Mouse (Mus musculus): ENCODE measurements around the gene Snx29. TPM values are rescaled to one million over a fixed set of nuclear protein-coding genes. Genes with fewer than 3 reads are reported as not detected.

Gene Snx29
- total RNA-seq, 2 experiments from 2014 or later = 4.7 to 6.2 TPM

DNA sequence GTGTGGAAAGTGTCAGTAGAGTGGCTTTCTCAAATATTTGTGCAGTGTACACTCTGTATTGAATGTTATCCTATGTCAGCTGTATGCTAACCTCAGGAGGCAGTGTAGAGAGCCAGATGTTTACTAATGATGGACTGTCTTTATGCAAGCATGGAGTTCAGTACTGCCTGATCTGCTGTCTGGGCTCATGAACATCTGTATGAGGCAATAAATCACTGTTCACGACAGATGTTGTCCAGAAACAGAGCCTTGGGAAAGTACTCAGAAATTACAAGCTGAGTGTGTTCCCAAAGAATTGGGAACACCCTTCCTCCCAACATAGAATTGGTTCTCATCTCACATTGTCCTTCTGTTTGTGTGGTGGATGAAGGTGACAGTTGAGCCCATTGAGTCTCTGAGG, 121.9 kb downstream of the Snx29 start:
- ATAC-seq (ENCODE audit: poor library complexity, severe bottlenecking) = no peak

DNA sequence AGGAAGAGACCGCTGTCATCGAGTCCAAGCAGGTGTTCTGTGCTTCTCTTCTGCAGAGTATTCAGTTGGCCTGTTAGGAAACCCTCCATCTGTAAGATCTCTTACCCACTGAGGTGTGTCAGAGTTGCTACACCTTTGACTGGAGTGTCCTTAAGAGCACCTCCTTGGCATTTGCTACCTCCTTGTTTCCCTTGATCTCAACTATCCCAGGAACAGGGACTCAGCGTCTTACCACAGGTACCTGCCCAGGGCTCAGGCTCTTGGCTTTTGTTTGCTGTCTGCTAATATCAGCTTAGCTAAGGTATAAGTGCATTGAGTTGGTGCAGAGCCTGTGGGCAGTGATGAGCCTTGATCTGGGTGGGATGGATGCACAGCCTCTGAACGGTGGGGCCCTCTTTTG, 124.3 kb downstream of the Snx29 start:
- no peak for ATAC-seq (ENCODE audit: poor library complexity, severe bottlenecking)

DNA sequence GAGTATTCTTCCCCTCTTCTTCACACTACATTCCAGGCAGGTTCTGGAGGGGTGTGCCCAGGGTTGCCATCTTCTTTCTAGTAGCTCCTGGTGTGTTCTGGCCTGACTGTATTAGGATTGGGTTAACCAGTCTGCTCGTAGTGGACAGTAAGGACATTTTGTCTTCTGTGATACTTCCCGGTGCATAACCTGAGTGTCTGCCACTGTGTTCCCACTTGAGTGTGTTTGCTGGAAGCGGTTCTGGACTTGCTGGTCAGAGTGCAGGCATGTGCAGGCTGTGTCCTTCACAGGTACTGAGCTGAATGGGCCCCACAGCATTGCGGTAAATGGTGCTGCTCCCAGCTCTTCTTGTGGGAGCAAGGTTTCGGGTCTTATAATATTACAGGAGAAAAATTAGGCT, 125.2 kb downstream of the Snx29 start:
- ATAC-seq (ENCODE audit: poor library complexity, severe bottlenecking) = no peak

DNA sequence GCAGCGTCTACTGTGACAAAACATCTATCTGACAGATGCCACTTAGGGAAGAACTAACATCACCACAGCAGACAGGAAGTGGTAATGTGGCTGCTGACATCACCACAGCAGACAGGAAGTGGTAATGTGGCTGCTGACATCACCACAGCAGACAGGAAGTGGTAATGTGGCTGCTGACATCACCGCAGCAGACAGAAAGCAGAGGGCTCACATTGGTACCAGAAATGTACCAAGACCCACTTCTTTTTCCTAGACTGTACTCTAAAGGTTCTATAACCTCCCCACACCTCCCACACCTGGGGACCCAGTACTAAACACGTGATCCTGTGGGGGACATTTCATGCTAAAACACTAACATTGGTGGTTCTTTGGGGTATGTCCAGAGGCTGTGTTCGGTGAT, 126.0 kb downstream of the Snx29 start:
- peak; percentile 100 for ATAC-seq (ENCODE audit: poor library complexity, severe bottlenecking)

DNA sequence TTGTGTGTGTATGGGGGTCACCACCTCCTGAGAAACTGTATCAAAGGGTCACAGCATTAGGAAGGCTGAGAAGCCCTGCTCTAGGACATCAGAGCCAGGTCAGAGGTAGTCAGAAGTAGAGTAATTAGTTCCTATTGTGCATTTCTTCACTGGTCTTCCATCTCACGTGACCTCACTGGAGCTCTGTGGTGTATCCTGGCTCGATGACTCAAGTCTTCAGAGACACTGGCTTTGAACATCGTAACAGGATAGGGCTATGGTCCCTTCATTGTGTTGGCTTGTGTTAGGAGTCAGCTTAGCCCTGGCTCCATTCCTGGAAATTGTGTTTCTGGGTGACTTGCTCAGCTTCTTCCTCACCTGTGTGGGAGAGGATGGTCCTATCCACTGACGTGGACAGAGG, 126.6 kb downstream of the Snx29 start:
- ATAC-seq (ENCODE audit: poor library complexity, severe bottlenecking) = no peak

DNA sequence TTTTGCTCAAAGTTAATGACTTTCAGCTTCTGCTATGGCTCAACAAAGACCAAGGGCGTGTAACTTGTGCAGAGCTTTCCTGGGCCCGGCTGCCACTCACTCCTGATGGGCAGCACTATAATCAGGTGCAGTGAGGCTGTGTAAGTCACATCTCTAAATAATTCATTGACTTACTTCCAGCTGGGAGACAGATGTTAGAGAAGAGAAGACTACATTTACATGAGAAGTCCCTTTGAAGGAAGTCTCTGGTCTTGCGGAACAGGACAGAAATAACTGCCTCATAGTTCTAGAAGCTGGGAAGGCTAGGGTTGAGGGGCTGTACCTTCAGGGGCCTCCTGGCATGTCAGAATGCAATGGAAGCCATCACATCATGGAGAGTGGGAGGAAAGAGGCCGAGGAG, 127.9 kb downstream of the Snx29 start:
- no peak for ATAC-seq (ENCODE audit: poor library complexity, severe bottlenecking)

DNA sequence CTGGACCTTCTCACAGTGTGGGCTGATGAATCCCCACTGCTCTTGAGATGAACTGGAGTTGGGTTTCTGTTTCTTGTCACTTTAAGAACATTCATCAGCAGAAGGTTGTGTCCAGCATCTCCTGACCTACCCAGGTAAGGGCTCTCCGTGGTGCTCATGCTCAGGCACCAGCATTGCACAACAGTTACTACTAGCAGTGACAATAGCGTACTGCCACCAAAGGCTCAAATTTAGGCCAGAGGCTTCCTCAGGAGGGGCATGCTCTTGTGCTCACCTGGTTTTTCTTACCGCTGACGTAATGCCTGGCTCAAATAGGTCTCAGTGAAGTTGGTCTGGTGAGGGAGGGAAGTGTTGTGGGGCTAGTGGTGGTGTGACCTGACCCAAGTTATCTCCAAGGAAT, 132.2 kb downstream of the Snx29 start:
- ATAC-seq (ENCODE audit: poor library complexity, severe bottlenecking) = no peak

DNA sequence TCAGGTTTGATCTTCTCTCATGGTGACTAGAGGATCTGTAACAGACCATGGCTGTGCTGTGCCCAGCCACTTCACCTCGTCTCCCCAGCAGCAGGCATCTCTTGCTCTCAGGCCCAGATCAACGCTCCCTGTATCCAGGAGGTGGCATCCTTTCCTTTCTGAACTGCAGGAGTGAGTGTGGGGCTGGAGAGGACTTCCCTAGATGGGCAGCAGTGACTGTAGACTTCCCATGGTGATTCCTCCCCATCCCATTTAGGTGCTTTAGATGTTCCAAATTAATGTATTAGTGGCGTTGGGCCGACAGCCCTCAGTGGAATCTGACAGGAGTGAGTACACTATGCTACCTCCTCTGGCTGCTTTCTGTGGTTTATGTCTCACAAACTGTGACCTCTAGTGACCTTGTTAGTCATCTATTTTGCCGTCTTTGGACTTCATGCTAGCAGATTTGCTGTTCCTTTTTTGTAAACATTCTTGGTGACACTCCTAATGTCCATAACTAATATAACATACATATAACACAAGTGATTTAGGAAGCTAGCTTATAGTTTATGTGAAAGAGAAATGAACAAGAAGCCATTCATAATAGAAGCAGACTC, 132.9 kb downstream of the Snx29 start:
- ATAC-seq (ENCODE audit: poor library complexity, severe bottlenecking) = peak; percentile 55

DNA sequence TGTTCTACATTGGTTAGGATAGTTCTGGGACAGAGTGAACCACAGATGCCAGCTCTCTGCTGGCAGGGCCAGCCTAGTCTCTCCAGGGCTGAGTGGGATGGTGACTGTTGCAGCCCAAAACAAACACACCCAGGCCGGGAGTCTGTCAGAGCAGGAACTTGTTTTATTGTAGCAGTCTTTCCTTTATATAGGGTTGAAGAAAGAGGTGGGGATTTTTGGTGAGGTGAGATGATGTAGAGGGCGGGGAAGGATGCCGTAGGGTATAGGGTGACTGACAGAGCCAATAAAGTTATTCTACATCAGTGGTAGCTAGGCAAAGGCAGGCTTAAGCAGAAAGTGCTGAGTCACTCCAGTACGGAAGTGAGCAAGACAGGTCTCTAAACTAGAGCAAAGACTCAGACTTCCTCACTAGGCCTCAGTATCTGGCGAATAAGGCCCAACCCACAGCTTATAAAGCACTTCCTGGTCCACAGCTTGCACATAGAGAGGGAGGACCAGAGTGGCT, 133.5 kb downstream of the Snx29 start:
- ATAC-seq (ENCODE audit: poor library complexity, severe bottlenecking) = peak; percentile 87

DNA sequence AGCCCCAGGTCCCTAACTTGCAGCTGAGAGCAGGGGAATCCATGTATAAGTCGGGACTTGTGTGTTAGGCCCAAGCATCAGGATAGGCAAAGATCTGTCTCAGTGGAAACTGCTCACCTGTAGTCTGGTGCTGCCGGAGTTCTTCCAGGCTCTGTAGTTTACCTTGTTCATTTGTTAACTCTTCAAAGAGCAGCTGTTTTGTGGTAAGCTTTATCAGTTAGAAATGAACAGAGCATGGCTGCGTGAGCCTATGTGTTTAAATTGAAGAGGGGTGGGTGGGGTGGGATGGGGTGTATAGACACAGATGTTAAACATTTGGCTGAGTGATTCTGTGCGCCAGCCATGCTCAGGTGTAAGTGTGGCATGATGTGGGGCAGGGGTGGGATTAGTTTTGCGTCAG, 134.4 kb downstream of the Snx29 start:
- no peak for ATAC-seq (ENCODE audit: poor library complexity, severe bottlenecking)

DNA sequence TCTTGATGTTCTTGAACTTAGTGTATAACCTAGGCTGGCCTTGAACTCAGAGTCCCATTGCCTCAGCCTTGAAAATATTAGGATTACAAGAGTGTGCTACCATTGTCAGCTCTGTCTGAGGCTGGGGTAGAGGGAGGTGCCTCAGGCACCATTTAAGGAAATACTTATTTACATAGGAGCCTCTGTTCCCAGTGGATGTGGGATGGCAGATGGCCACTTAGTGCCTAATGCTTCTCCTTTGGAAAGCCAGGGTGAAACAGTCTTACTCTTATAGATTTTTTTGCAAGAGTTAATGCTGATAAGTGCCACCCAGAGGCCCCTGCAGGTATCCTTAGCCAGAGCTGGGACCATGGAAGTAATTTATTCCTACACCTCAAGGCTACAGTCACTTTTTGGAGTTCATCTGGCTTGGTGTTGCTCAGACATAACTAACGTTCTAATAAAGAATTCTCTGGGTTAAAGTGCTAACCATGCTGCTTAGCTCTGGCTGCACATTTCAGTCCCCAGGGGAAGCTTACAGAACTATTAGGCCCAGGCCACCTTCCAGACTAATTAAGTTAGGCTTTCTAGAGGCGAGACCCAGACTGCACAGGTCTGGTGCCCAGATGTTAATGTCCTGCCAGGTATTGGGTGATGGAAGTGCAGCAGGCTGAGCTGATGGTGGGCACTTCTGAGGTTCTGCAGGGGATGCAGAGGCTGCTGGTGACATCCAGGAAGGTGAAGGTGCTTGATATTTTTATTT, 135.1 kb downstream of the Snx29 start:
- no peak for ATAC-seq (ENCODE audit: poor library complexity, severe bottlenecking)

DNA sequence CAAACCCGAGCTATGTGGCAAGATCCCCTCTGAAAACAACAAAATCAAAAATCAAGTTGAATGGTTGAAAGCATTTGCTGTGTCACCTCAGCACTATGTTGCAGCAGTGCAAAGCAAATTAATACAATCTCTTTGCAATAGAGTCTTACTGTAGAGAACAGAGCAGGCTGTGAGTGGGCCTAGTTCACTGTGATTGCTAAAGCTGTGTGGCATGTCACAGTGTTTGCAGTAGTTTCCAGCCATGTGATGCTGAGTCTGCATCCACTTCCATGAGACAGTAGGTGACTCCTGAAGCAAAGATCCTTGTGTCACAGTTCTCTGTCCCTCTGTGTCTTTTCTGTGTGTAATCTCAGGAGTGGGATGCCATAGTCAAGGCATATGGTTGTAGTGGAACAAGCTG, 137.5 kb downstream of the Snx29 start:
- ATAC-seq (ENCODE audit: poor library complexity, severe bottlenecking) = no peak

DNA sequence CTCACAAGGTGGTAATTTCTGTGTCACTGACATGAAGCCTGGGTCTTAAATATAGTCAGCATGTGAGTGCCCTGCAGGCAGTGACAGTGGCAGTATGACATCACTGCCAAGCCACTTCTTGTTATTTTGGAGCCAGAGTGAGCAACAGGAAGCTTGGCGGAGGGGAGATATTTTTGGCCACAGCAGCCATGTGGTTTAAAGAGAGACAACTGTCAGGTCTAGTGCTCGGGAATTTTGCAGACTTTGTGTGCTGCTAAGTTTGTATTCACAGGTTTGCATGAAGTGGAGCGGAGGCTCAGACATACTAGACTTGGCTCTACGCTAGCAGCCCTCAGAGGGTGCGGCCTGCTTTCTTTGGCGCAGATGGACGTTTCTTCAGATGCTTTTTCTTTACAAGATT, 138.9 kb downstream of the Snx29 start:
- ATAC-seq (ENCODE audit: poor library complexity, severe bottlenecking) = peak; percentile 93

DNA sequence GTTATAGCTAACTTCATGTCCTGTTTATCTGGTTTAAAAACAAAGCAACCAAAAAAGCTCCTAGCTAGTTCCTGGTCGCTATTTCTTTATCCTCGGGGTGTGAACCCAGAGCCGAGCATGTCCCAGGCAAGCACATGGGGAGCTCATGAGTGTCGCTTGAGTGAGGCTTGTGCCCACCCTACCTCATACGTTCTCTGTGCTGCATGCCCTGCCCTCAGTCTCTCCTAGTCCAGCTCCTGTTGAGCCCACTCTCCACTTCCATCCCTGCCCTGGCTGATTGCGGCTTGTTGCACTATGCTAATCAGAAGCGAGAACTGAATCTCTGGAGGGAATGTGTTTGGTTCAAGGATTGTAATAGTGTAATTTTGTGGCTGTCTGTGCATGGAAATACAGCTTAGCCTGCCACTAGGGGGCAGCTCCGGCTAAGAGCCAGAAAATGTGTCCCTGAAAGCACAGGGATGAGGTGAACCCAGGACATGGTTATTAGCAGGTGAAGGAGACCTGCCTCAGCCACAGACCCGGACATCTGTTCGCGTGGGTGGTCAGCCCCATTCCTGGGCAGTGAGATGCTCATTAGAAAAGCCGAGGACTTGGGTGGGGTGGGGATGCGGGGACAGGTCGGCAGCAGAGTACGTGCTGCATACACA, 145.9 kb downstream of the Snx29 start:
- peak; percentile 76 for ATAC-seq (ENCODE audit: poor library complexity, severe bottlenecking)

DNA sequence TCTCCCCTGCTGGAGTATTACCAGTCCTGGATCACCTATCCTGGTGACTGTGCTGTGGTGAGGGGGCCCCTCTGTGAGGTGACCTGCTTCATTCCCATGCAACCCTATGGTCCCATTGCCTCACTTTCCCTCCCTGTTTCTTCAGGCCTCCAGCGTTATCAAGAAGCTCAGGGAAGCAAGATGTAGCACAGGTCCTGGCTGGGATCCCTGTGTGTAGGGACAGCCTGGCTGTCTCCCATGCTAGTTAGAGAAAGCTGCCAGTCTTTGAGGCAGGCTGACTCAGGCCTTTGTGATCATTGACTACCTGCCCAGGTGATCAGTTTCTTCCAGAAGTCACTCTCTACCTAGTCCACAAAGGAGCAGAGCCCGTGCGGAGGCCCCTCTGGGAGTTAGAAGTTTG, 146.8 kb downstream of the Snx29 start:
- ATAC-seq (ENCODE audit: poor library complexity, severe bottlenecking) = no peak

DNA sequence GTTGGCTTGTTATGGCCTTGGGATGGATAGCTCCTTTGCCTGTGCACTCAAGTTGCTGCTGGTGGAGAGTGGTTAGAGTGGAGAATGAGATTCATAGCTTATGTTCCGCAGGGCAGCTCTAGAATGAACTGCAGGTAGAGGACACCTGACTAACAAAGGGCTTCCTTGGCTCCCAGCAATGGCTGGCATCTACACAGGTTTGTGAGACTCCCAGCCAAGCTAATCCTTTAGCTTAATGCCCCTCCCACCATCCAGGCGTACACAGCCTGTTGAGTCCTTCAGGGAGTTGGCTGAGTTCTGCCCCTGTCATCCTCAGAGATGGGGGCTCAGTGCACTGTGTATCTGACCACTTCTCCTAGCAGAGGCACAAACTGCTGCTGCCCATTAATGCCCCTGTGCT, 148.5 kb downstream of the Snx29 start:
- no peak for ATAC-seq (ENCODE audit: poor library complexity, severe bottlenecking)

DNA sequence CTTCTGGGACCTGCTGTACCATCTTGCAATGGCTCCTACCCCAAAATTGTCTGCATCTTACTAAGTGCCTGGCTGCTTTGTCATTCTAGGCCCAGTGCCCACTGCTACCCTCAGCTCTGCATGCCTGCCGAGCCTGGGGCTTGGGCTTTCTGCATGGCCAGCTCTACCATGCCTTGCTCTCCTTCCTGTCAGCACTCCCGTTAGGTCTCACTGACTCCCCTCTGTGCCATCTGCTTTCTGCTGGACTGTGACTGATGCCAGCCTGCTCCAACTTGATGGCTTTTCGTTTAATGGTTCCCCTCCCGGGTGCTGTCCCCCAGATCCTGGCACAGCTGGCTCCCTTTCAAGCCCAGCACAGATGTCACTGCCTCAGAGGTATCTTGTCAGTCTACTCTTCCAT, 150.1 kb downstream of the Snx29 start:
- no peak for ATAC-seq (ENCODE audit: poor library complexity, severe bottlenecking)

DNA sequence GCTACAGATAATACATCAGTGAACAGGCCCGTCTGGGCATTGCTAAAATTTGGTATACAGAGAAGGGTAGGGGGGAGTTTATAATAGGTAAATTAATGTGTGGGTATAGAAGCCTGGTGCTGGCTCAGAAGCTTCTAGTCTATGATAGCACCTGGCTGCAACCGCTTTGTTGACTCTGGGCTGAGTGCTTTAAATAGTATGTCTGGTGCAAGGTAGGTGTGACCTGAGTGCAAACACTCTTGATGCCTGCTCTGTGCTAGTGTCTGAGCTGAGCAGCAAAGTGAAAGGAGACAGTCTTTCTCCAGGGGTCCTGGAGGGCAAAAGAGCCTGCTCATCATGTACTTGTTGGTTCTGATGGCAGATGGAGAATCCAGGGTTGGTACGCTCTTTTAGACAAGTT, 150.8 kb downstream of the Snx29 start:
- ATAC-seq (ENCODE audit: poor library complexity, severe bottlenecking) = no peak

DNA sequence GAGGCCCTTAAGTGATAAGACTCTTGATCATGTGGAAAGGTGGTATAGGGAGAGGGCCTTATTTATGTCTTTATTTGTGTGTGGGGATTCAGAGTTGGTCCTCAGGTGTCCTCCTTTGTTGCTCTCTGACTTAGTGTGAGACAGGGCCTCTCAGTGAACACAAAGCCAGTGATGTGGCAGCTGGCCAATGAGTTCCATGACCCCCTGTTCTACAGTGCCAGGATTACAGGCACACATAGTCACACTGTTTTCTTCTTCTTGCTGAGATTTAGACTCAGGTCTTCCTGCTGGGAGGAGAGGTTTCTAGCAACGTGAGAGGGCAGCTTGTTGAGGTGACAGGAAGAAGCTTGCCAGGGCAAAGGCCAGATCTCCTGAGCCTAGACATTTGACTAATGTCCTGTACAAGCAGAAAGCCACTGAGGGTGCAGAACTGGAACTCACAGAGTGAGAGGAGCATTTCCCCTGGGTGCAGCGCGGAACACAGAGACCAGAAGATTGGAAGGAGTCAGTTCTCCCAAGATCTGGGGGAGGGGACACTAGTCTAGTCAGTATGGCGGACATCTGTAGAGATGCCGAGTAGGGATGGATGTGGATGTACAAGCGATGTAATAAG, 151.3 kb downstream of the Snx29 start:
- no peak for ATAC-seq (ENCODE audit: poor library complexity, severe bottlenecking)

DNA sequence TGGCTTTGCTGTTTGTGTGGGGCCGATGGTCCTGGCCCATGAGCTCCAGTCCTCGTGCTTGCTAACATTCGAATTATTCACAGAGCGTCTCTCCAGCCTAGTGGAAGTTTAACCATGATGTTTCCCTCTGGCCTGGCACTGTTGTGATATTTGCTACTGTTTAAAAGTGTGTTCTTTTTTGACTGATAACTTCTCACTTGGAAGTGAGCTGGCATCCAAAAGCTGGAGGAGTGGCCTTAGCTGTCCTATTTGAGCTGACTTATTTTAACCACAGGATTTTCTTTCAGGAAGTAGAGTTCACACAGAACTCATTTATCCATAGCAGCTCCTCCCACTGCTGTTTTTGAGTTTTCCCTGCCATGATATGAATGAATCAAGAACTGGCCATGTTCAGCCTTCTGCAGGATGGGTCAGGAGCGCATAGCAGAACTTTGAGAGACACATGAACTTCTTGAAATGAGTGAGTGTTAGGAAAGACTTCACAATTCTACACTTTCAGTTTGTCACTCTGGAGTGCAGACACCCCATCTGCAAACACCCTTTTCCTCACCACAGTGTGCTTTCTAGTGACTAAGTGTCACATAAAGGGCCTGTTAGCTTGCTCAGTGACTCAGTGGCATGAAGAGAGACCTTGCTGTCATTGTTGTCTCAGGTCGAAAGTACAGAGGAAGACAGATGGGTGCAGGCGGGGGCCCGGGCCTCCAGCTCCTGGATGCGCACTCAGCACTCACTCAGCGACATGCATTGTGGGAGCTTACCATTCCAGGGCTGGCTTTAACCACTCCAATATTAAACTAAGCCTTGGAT, 152.6 kb downstream of the Snx29 start:
- no peak for ATAC-seq (ENCODE audit: poor library complexity, severe bottlenecking)

DNA sequence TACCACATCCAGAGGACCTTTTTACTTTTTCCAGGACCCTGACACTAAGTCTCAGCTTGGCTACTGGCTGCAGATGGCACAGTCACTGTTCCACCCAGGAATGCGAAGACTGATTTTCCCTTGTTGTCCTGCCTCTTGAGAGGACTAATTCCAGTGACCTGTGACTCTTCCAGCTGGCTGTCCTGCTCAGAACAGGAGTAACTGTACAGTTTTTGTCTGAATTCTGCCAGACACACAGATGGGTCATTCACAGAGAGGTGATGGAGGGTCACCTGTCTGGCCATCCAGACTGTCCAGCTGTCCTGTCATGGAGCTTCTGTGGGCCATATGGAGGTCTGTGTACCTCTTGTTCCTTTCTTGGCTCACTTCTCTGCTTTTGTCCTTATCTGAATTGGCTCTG, 153.6 kb downstream of the Snx29 start:
- ATAC-seq (ENCODE audit: poor library complexity, severe bottlenecking) = no peak

Measured in megakaryocyte, adult 5-6 weeks (primary cell).